Mouse (Mus musculus): Measurements from ENCODE around the gene Asb9.

The Asb9 gene

DNA sequence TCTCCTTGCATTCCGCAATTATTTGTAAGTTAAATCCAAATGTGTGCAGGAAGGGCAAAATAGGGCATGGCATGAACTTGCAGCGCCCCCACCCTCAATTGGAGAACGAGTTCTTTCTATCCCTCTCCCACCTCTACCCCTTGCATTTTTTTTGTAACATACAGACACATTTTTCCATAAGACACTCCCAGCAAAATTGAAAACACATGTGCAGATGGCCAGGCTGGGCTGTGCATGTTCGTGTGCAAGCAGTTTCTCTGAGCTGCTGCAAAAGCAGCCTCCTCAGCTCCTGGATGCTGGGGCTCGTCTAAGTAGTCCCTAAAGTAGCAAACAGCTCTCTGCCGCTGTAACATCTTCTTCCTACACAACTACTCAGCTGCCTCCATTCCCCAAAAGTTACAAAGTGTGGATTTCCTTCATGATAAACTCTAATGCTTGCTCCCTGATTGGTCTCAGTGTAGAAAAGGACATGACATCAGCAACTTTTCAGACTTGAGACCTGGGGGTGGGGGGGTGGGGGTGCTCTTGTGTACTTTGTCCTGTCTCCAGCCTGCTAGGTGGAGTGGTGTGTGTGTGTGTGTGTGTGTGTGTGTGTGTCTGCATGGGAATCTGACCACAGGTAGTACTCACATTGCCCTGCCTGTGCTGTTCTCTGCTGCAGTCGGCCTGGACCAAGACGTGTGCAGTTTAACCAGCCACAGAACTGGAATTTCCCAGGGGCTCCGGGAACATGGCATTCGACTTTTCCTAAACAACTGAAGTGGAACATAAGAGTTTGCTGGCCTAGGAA lies at the start of gene Asb9:
Asb9 (plus strand) TSS at position 619 of the 790 bp plus-strand sequence.
- no peak for DNase-seq (ENCODE audit: inconsistent age in 2 of 2, low spot score in 1 of 2)

DNA sequence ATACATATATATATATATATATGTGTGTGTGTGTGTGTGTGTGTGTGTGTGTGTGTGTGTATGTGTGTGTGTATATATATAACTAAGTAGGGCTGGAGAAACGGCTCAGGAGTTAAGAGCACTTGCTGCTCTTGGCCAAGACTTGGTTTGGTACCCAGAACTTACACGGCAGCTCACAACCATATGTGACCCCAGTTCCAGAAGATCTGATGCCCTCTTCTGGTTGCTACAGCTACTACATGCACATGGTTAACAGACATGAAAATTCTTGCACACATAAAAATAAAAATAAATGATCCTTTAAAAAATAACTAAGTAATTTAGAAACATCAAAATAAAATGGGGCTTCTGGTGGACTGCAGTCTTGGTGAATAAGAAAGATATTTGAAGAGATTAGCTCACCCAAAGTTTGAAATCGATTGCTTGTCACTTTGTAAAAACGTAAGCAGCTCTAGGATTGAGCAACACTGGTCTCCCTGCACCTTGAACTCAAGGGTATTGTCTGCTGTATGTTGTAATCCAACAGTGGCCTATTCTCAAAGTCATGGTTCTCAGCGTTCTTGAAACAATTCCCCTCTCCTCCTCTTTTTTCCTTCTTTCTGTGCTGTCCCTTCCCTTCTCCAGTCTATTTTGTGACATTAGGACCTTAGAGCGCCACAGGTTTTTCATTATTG lies 46.8 kb upstream of the Asb9 start:
- DNase-seq (ENCODE audit: inconsistent age in 2 of 2, low spot score in 1 of 2) = peak in 1 of 2 experiments; percentile 52

DNA sequence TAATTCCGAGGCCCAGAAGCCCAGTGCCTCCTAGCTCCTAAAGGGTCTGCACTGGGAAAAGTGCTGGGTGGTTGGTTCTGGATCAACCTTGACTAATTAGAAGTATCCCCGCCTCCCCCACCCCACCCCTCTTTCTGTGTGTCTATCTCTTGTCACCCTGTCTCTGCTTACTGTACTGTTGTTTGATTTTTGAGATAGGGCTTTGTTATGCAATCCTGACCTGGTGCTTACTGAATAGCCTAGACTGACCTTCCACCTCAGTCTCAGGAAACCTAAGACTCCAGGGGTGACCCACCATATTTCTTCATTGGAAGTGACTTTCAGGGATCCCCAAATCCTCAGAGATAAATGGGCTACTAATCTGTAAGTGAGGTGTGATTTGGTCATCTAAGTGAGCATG lies 3.9 kb upstream of the Asb9 start:
- no peak for DNase-seq (ENCODE audit: inconsistent age in 2 of 2, low spot score in 1 of 2)

DNA sequence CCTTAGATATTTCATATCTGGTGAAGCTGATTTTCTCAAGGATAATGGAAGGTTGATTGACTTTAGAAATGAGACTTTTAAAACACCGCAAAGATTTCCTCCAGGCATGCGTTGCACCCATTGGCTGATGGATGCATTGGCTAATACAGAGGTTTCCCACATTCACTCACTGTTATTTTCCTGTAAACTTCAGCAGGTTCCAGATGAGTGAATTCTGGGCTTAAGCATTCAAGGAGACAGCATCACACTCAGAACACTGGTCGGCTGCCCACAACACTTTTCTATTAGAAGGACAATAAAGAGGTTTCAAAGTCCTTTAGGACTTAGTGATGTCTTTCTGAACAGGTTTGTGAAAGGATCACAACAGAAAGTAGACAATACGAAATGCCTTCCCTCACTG lies 941 bp downstream of the Asb9 start:
- DNase-seq (ENCODE audit: inconsistent age in 2 of 2, low spot score in 1 of 2) = no peak

DNA sequence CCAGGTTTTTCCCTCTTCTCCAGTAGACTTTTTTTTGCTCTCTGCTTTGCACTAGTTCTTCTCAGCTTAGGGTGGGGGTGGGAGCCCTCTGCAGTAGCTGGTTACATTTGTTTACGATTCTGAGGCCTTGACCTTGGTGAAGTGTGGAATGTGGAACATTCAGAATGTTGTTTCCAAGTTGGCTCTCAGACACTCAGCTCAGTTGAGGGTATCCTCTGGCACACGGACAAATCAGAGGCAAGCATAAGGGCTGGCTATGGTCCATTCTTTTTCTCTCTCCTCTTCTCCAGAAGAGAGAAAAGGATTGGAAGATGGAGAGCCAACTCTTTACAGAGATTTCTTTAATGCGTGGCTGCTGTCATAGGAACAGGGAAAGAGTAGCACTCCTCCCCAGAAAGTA lies 2.6 kb downstream of the Asb9 start:
- DNase-seq (ENCODE audit: inconsistent age in 2 of 2, low spot score in 1 of 2) = no peak

DNA sequence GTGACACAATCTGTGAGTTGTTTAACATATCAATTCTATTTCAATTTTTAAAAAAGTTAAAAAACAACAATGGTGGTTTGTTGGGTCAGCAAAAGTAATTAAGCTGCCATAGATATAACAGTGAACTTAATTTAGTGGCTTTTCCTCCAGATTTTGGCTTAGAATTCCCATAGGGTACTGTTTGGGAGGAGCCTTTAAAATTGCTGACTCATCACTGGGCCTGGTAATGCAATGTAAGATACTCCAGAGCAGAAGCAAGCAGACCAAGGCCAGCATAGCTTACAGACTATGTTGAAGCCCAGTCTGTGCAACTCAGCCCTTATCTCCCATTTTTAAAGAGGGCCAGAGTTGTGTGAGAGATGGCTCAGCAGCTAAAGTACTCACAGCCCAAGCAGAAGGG lies 16.0 kb downstream of the Asb9 start:
- DNase-seq (ENCODE audit: inconsistent age in 2 of 2, low spot score in 1 of 2) = no peak

DNA sequence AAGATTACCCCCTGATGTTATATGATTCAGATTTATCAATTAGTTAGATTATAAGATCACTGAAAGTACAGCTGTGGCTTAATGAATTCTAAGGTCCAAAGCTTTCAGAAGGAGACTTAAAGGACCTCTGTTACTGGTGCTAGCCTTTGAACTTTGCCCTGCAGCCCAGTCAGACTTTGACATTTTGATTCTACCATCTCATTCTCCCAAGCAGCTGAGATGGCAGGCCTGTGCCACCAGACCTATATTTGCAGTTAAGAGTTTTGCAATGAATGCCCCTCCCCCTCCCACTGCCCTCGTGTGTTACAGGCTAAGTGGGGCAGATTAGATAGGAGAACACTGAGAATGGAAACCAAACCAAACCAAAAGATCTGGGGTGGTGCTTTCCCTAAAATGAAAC lies 20.4 kb downstream of the Asb9 start:
- no peak for DNase-seq (ENCODE audit: inconsistent age in 2 of 2, low spot score in 1 of 2)

DNA sequence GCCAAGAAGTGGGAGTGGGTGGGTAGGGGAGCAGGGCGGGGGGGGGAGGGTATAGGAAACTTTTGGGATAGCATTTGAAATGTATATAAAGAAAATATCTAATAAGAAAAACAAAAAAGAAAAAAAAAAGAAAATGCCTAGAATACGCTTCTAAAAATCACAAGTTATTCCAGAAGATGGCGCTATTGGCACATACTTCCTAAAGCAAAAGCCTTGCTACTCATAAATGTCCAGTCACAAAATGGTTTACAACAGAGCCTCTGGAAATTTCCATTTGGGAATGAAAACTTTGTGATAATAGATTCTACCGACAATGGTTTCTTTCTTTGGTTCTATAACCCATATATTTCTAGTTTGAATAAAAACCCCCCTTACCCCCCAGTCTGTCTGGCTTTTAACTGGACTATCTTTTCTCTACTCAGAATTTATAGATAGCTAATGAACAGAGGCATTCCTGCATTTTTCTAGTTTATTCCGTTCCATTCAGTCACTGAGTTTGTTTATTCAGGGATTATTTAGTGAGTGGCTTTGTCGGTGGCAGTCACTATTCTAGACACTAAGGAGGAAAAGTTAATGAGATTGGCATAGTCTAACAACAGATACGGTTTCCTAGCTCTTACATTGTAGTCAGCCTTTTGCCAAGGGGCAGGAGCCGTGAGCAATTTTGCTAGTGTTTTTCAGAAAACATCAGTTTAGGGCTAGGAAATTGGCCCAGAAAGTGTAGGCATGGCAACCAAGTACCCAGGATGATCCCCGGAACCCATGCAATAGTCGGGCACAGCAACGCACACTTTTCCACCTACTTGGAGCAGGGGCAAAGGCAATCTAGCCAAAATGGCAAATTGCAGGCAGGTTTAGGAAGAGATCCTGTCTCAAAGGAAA lies 35.5 kb downstream of the Asb9 start:
- peak in 1 of 2 experiments; percentile 60 for DNase-seq (ENCODE audit: inconsistent age in 2 of 2, low spot score in 1 of 2)

DNA sequence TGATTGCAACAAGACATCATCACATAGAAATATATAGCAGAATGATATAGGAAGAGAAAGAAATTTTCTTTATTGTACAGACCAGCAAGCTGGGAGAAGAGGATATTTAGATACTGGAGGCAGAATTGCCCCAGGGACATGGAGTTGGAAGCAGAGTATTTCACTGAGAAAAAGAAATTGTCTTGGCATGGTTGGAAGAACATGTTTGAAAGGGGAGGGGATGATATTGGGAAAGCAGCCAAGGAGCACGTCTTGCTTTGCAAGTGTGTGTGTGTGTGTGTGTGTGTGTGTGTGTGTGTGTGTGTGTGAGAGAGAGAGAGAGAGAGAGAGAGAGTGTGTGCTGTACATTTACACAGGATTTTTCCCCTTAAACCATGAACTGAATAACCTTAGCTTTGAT lies 64.1 kb downstream of the Asb9 start:
- no peak for DNase-seq (ENCODE audit: inconsistent age in 2 of 2, low spot score in 1 of 2)

DNA sequence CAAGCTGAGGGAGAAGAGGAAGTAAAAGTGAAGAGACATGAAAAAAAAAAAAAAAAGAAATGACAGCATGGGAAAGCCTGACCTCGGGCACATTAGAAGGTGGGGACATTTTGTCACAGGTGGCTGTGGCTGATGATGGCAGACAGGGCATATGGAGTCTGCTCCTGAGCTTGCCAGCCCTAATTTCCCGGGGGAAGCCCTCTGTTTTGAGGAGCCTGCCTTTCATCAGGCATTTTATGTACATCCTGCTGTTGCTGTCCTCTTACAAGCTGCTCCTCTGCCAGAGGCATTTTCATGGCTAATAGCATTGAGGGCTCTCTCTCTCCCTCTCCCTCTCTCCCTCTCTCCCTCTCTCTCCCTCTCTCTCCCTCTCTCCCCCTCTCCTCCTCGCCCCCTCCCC lies 70.8 kb downstream of the Asb9 start:
- no peak for DNase-seq (ENCODE audit: inconsistent age in 2 of 2, low spot score in 1 of 2)

All from adrenal gland, adult (tissue).